Mouse (Mus musculus) liver, embryonic 16.5 days (tissue): ENCODE results near the gene Cox17. TPM values are rescaled to one million over a fixed set of nuclear protein-coding genes. Genes with fewer than 3 reads are reported as not detected.
A peak's percentile ranks its signal among the peaks of the same experiment; 100 is the strongest.

ENCODE experiments used
- ATAC-seq: fragments of 200-750 bp; cut with Nextera tagmentation; 2 replicates; pipeline ENCODE4 v1.8.0; 2017; ENCODE audit warnings: low read depth, mild to moderate bottlenecking, moderate number of reproducible peaks, moderate library complexity
- H3K27ac ChIP-seq: fragments of 300-500 bp; sonication (generic); 2 replicates; pipeline ENCODE4 v1.5.1; 2014; ENCODE audit warnings: mild to moderate bottlenecking, low read length
- H3K27me3 ChIP-seq: fragments of 300-500 bp; sonication (generic); 2 replicates; pipeline ENCODE4 v1.6.1; 2014; ENCODE audit warnings: low read depth, low read length, mixed read lengths; ENCODE audit not compliant: control insufficient read depth, insufficient read depth
- H3K36me3 ChIP-seq: fragments of 300-500 bp; sonication (generic); 2 replicates; pipeline ENCODE4 v1.6.1; 2014; ENCODE audit warnings: mild to moderate bottlenecking; ENCODE audit not compliant: control insufficient read depth, insufficient read depth
- H3K4me1 ChIP-seq: fragments of 300-500 bp; sonication (generic); 2 replicates; pipeline ENCODE4 v1.6.1; 2014; ENCODE audit warnings: low read depth, low read length, mixed read lengths; ENCODE audit not compliant: control insufficient read depth
- H3K4me2 ChIP-seq: fragments of 300-500 bp; sonication (generic); 2 replicates; pipeline ENCODE4 v1.6.1; 2014; ENCODE audit warnings: low read depth, low read length, mixed read lengths
- H3K4me3 ChIP-seq: fragments of 300-500 bp; sonication (generic); 2 replicates; pipeline ENCODE4 v1.5.1; 2014; ENCODE audit warnings: low read depth, mild to moderate bottlenecking, low read length
- H3K9ac ChIP-seq: fragments of 300-500 bp; sonication (generic); 2 replicates; pipeline ENCODE4 v1.6.1; 2014; ENCODE audit warnings: low read depth, low read length
- H3K9me3 ChIP-seq: fragments of 300-500 bp; sonication (generic); replicated peaks from 2 replicates; pipeline ENCODE4 v1.6.1; 2016; ENCODE audit warnings: low read length; ENCODE audit not compliant: control insufficient read depth
- WGBS: fragments of 180-500 bp; shearing (Covaris S2); extraction: QIAGEN DNeasy Blood & Tissue Kit; methylation state at CpG from one replicate; pipeline ENCODE4 v1.1.7; 2014; ENCODE audit not compliant: insufficient replicate concordance; 5-methylcytosine and 5-hydroxymethylcytosine counted together
- polyA plus RNA-seq: library from polyadenylated mRNA; unstranded; fragments of >200 nt; fragmentation: Nextera tagmentation; extraction: Ambion mirVana; gene quantifications from 2 replicates; pipeline ENCODE4 v1.2.1, GENCODE M21; 2015

Cox17 gene
- polyA plus RNA-seq, 1 experiment from 2014 or later, result 209 TPM

DNA sequence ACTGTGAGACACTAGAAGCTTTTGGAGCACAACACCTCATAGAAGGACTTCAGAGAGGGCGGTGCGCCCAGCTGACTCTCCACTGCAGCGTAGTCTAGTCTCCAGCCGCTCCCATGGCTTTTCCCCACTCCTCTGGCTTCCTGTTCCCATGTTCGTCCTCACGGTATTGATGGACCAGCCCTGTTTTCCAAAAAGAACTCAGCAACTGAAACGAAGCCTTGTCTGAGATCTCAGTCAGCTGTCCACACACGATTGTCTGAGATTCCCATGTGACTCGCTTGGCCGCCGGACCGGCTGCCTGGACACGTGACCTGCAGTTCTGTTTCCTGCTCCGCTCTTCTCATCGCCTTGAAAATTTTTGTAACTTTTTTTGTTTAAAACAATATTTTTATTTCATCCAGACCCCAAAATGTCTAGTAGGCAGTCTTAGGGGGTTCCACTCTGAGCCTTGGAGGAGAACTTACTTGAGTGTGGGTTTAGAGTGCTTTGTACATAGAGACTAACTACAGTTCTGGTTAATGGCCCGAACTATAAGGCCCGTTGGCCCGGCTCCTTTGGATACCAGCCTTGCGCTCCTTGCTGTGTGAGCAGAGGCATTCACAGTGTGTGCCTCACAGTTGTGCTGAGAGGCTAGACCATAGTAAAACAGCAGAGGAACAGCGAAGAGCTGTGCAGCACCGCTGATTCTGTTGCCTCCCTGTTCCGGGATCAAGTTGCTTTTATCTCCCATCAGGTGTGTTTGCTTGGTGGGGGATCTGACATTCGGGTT is 45.5 kb downstream of the Cox17 start:
- no peaks in the 10 kb centered on the region for H3K9me3 ChIP-seq
- no peak overlapping the region for H3K27ac ChIP-seq
- H3K4me2 ChIP-seq, result no peak overlapping the region
- H3K4me3 ChIP-seq, result no peak overlapping the region
- no peaks in the 10 kb centered on the region for H3K27me3 ChIP-seq
- no peak overlapping the region for H3K9ac ChIP-seq
- H3K4me1 ChIP-seq, result peaks cover 8% of the 10 kb centered on the region
- no peaks in the 10 kb centered on the region for H3K36me3 ChIP-seq
- WGBS, result 76% methylated on average over 23 of the region's 23 CpGs
- no peak for ATAC-seq

- Histone ChIP-seq H3K9ac (no peak overlapping the region), H3K4me1 (peaks cover 6% of the 10 kb centered on the region), H3K36me3 (no peaks in the 10 kb centered on the region), H3K4me2 (no peak overlapping the region), H3K9me3 (no peaks in the 10 kb centered on the region), H3K27ac (no peak overlapping the region), H3K27me3 (no peaks in the 10 kb centered on the region), H3K4me3 (no peak overlapping the region)
- 49% methylated on average over 8 of the region's 8 CpGs for WGBS
- ATAC-seq, result no peak
These were observed 47.4 kb downstream of the Cox17 start for GRCm38 (mm10) chr16:38394191-38394618.

- H3K27me3 ChIP-seq, result no peaks in the 10 kb centered on the region
- no peak overlapping the region for H3K9ac ChIP-seq
- 31% methylated on average over 6 of the region's 6 CpGs for WGBS
These were observed 48.4 kb downstream of the Cox17 start for GRCm38 (mm10) chr16:38395060-38395730.

GRCm38 (mm10) chr16:38396155-38396554 is 49.4 kb downstream of the Cox17 start:
- Histone ChIP-seq H3K9me3 (no peaks in the 10 kb centered on the region), H3K36me3 (no peaks in the 10 kb centered on the region), H3K27ac (peak overlapping the region; percentile 34), H3K27me3 (no peaks in the 10 kb centered on the region), H3K4me1 (peaks cover 16% of the 10 kb centered on the region), H3K9ac (no peak overlapping the region), H3K4me3 (no peak overlapping the region), H3K4me2 (no peak overlapping the region)
- ATAC-seq, result peak; percentile 14; the same call in 1 of the 2 replicates
- WGBS, result 35% methylated on average over 13 of the region's 13 CpGs

More at GRCm38 (mm10) chr16:38395060-38395730, 48.4 kb downstream of the Cox17 start:
- H3K4me1 ChIP-seq, result peaks cover 16% of the 10 kb centered on the region
- no peaks in the 10 kb centered on the region for H3K36me3 ChIP-seq
- H3K9me3 ChIP-seq, result no peaks in the 10 kb centered on the region
- no peak for ATAC-seq
- H3K27ac ChIP-seq, result no peak overlapping the region
- no peak overlapping the region for H3K4me3 ChIP-seq
- no peak overlapping the region for H3K4me2 ChIP-seq

DNA sequence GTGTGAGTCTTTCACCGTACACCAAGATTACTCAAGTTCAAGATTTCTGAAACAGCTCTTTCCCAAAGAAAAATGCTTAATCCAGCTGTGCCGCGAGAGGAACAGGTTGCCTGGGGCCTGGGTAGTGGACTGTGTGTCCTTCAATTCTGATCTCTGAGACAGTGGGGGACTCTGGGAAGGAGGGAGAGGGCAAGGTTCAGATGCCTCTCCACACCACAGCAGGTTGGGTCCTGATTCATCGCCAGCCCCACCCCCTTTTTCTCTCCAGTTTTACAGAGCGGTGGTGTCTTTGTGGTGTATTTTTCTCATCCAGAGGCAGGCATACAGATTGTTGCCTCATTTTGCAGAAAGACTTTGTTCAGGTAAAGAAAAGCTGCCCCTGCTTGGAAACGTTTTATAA is 51.5 kb downstream of the Cox17 start:
- Histone ChIP-seq H3K4me2 (no peak overlapping the region), H3K4me1 (peaks cover 16% of the 10 kb centered on the region), H3K9ac (no peak overlapping the region), H3K27ac (no peak overlapping the region), H3K36me3 (no peaks in the 10 kb centered on the region), H3K27me3 (no peaks in the 10 kb centered on the region), H3K9me3 (no peaks in the 10 kb centered on the region), H3K4me3 (no peak overlapping the region)
- WGBS, result 67% methylated on average over 6 of the region's 6 CpGs
- no peak for ATAC-seq

- 0 out of 2 replicates have a peak overlapping the region, but pooled peaks have one; percentile 41 for H3K4me2 ChIP-seq
- H3K27me3 ChIP-seq, result no peaks in the 10 kb centered on the region
- H3K9me3 ChIP-seq, result no peaks in the 10 kb centered on the region
- H3K4me1 ChIP-seq, result peaks cover 16% of the 10 kb centered on the region
- no peak overlapping the region for H3K4me3 ChIP-seq
- peak overlapping the region; percentile 75 for H3K27ac ChIP-seq
- 24% methylated on average over 3 of the region's 3 CpGs for WGBS
- H3K9ac ChIP-seq, result no peak overlapping the region
- no peaks in the 10 kb centered on the region for H3K36me3 ChIP-seq
- ATAC-seq, result peak; percentile 4; the same call in 1 of the 2 replicates
These were observed 52.3 kb downstream of the Cox17 start for GRCm38 (mm10) chr16:38399076-38399475.

DNA sequence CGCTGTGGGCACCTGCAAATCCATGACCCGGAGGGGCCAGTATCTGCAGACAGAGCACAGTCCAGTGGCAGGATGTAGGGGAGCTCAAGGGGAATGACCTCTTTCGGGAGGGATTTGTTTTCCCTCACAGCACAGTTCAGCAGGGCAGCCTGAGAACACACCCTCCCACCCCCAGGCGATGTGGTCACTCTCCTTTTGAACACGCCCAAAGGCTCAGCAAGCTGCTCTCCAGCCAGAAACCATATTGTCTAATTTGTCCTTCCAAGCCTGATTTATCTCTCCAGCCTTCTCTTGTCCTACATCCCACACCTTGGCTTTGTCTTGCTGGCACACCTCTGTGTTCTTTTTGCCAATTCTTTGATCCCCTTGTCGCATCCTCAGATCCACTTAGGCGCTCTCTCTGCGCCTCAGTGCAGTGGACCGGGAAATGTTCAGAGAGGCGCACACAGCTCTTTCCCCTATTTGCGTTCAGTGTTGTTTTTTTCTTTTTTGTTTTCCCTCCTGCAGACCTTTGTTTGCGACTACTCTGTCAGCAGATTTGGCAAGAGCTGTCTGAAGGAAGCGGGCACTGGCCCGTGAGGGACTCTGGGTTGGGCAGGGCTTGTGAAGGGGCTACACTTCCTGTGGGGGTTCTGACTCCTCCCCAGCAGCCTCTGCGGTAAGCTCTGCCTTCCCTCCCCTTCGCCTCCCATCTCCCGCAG is 52.9 kb downstream of the Cox17 start:
- 14% methylated on average over 17 of the region's 17 CpGs for WGBS
- H3K9me3 ChIP-seq, result no peaks in the 10 kb centered on the region
- peak overlapping the region; percentile 3; the same call in 1 of the 2 replicates for H3K9ac ChIP-seq
- ATAC-seq, result peak; percentile 89
- H3K4me1 ChIP-seq, result peaks cover 16% of the 10 kb centered on the region
- no peaks in the 10 kb centered on the region for H3K27me3 ChIP-seq
- H3K4me2 ChIP-seq, result peak overlapping the region; percentile 41; the same call in 1 of the 2 replicates
- peak overlapping the region; percentile 18 for H3K4me3 ChIP-seq
- H3K27ac ChIP-seq, result peak overlapping the region; percentile 75
- no peaks in the 10 kb centered on the region for H3K36me3 ChIP-seq

- peak overlapping the region; percentile 3; the same call in 1 of the 2 replicates for H3K9ac ChIP-seq
- H3K27ac ChIP-seq, result peak overlapping the region; percentile 75
- peaks cover 16% of the 10 kb centered on the region for H3K4me1 ChIP-seq
- WGBS, result 69% methylated on average over 9 of the region's 9 CpGs
- ATAC-seq, result no peak
- H3K27me3 ChIP-seq, result no peaks in the 10 kb centered on the region
- H3K4me3 ChIP-seq, result no peak overlapping the region
- H3K36me3 ChIP-seq, result no peaks in the 10 kb centered on the region
- H3K4me2 ChIP-seq, result 0 out of 2 replicates have a peak overlapping the region, but pooled peaks have one; percentile 41
- no peaks in the 10 kb centered on the region for H3K9me3 ChIP-seq
These were observed 53.6 kb downstream of the Cox17 start for GRCm38 (mm10) chr16:38400311-38400960.
